ENCODE assay signal across 7 mouse cellular contexts in the genomic region with DNA sequence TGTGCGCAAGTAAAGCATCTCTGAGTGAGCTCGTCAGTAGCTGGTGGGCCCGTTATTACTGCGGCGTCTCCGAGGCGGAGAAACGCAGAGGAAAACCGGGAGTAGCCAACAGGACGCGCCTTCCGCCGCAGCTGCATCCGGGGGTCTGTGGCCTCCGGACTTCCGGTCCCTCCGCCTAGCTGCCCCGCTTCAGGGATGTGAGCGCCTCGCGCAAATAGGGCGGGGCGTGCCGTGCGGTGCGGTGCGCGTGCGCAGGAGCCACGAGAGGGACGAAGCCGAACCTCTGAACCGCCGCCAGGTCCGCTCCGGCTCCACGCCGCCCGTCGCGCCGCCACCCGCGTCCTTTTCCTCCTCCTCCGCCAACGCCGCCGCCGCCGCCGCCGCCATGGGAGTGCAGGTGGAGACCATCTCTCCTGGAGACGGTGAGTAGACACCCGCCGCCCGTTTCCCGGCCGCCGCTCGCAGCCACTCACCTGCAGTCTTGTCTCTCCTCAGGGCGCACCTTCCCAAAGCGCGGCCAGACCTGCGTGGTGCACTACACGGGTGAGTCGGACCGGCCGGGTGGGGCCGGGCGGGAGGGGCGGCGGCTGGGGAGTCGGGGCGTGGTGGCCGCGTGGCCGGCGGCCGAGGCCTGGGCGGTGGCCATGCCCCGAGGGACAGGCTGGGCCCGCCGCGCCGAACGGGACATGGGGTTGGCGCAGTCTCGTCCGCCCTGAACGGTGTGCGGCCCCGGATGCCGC. TPM values are rescaled to one million over a fixed set of nuclear protein-coding genes. Genes with fewer than 3 reads are reported as not detected.
DNase-seq lines count a peak whose midpoint lies in the region; ATAC-seq lines count a peak whose summit lies in the region.

A gene (plus strand): TSS at position 161 of the 740 bp plus-strand sequence.

- H3K27me3 ChIP-seq in intestine, embryonic 16.5 days (replicated peaks; ENCODE audit: control insufficient read depth, insufficient read depth, low read length): no peaks in the 10 kb centered on the region
- H3K27me3 ChIP-seq in midbrain, embryonic 11.5 days (ENCODE audit: control insufficient read depth, insufficient read depth, low read length): no peaks in the 10 kb centered on the region

- H3K4me2 ChIP-seq in intestine, embryonic 16.5 days (ENCODE audit: low read depth, low read length): peak within 1 kb of the TSS; percentile 55
- H3K4me2 ChIP-seq in midbrain, embryonic 11.5 days: peak within 1 kb of the TSS; percentile 73

- 0 out of 2 replicates have a peak, but pooled peaks cover 2% of the 10 kb centered on the region for H3K36me3 ChIP-seq in intestine, embryonic 16.5 days (ENCODE audit: control insufficient read depth, insufficient read depth, low read length)
- peaks cover 2% of the 10 kb centered on the region; the same call in 1 of the 2 replicates for H3K36me3 ChIP-seq in midbrain, embryonic 11.5 days (ENCODE audit: control insufficient read depth, insufficient read depth, low read length)

- H3K4me1 ChIP-seq in intestine, embryonic 16.5 days (ENCODE audit: control insufficient read depth, insufficient read depth, low read length): peaks cover 29% of the 10 kb centered on the region
- peaks cover 13% of the 10 kb centered on the region for H3K4me1 ChIP-seq in midbrain, embryonic 11.5 days (ENCODE audit: control insufficient read depth, insufficient read depth, low read length)

- H3K4me3 ChIP-seq in intestine, embryonic 16.5 days (ENCODE audit: low read length): peak within 1 kb of the TSS; percentile 88
- peak within 1 kb of the TSS; percentile 85 for H3K4me3 ChIP-seq in midbrain, embryonic 11.5 days (ENCODE audit: low read depth, low read length)

- ATAC-seq in intestine, embryonic 16.5 days: peak; percentile 98
- peak; percentile 97 for ATAC-seq in midbrain, embryonic 11.5 days (ENCODE audit: low FRiP score)

- H3K9ac ChIP-seq in intestine, embryonic 16.5 days (ENCODE audit: low read depth, low read length): peak within 1 kb of the TSS; percentile 97
- peak within 1 kb of the TSS; percentile 87 for H3K9ac ChIP-seq in midbrain, embryonic 11.5 days (ENCODE audit: low read length)

- WGBS in intestine, embryonic 16.5 days: under 1% methylated on average over 79 of the region's 93 CpGs
- WGBS in midbrain, embryonic 11.5 days: under 1% methylated on average over 67 of the region's 93 CpGs

- DNase-seq in adrenal gland, adult (ENCODE audit: inconsistent age in 2 of 2, low spot score in 1 of 2): peak; percentile 98 to 99
- DNase-seq in embryo, embryonic 10 days (ENCODE audit: low spot score): peak; percentile 98
- peak; percentile 98 to 99 for DNase-seq in gastrocnemius, postnatal 4 days (ENCODE audit: low spot score in 2 of 2)
- DNase-seq in left cerebral cortex, postnatal 36 days (ENCODE audit: low spot score in 2 of 2): peak; percentile 97
- DNase-seq in midbrain, embryonic 11.5 days (ENCODE audit: low spot score, missing footprints): peak; percentile 100
- peak; percentile 95 for DNase-seq in skeletal muscle tissue, adult 2 months (ENCODE audit: low read depth, low spot score)

- intact Hi-C loops in left cerebral cortex, postnatal 36 days (cut with DNase I): loop anchor here (1.0 kb wide), 1 partner anchor 48 kb away; a partner anchor contains a TSS

- H3K27ac ChIP-seq in intestine, embryonic 16.5 days (ENCODE audit: low read length): peak within 1 kb of the TSS; percentile 95
- H3K27ac ChIP-seq in midbrain, embryonic 11.5 days (ENCODE audit: low read depth, low read length): peak within 1 kb of the TSS; percentile 76

- H3K9me3 ChIP-seq in intestine, embryonic 16.5 days (ENCODE audit: control insufficient read depth, low read length): no peaks in the 10 kb centered on the region
- no peaks in the 10 kb centered on the region for H3K9me3 ChIP-seq in midbrain, embryonic 11.5 days (ENCODE audit: control insufficient read depth, low read length)

RNA-seq across cellular contexts. Expression of the gene that starts here (rescaled TPM):
- 100 to 1,000 TPM; 292 to 323 TPM for total RNA-seq in gastrocnemius, postnatal 4 days (2021)
- polyA plus RNA-seq in intestine, embryonic 16.5 days (2015; fragmentation: Nextera tagmentation; extraction: Ambion mirVana): 537 and 561 TPM in 2 replicates
- total RNA-seq in left cerebral cortex, postnatal 36 days (2021): 100 to 1,000 TPM; 745 to 751 TPM
- polyA plus RNA-seq in midbrain, embryonic 11.5 days (2014; fragmentation: Nextera tagmentation; extraction: Ambion mirVana): 566 and 602 TPM in 2 replicates

Comparison
In these comparisons a context has a peak if more than half of its experiments do, and no peak if none do; other contexts are left out.
1. Peak in every context shown above with its lines: DNase-seq, ATAC-seq, H3K4me3 ChIP-seq and H3K27ac ChIP-seq.